Mouse (Mus musculus): ENCODE results near the gene Erfe.

- TF ChIP-seq POLR2A (IDR thresholded peaks at IDR 0.05; ENCODE audit: borderline replicate concordance, control insufficient read depth, low read depth, low read length) (peak; percentile 20; the same call in 1 of the 2 replicates), CTCF (IDR thresholded peaks at IDR 0.05; ENCODE audit: control insufficient read depth, insufficient read depth, low read length) (no peak)
These were observed 44.3 kb upstream of the Erfe start, which contains the start of gene Espnl for GRCm38 (mm10) chr1:91321760-91322438.

Data from bone marrow, adult 2 months (tissue).